Mouse (Mus musculus): ENCODE results near the gene Sorbs1.

Gene Sorbs1

DNA sequence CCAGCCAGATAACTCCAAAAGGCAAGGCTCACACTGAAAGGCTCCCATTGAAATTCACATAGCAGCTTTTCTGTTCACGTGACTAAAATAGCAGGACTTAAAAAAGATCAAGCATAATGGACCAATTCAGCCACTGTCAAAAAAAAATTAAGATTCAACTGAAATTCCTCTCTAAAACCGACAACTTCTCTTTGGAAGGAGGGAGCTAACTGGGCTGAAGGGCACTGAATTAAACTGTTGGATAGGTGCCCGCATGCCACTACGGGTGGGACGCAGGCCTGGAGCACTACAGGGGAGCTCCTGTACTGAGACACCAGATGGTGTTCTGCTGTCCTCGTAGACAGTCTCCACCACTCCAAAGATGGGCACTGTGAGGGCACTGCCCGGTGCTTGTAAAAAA is 165.4 kb downstream of the Sorbs1 start:
- no peak for DNase-seq (ENCODE audit: low read depth, low spot score)

DNA sequence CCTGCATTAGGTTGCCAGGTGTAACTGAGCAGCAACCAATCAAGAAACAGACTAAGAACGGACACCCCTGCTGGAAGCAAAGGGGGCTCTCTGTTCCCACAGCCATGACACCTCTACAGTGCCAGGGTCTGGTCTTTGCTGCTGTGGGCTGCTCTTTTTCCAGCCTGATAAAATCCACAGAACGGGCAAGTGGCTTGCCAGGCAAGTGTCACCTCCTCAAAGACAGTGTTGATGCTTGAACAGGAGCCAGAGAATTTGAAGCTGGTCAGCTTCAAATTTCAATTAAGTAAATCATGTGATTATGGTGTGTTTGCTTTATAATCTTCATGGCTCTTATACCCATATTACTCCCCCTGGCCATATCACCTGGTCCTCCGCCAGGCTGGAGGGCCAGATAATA is 166.7 kb downstream of the Sorbs1 start:
- no peak for DNase-seq (ENCODE audit: low read depth, low spot score)

DNA sequence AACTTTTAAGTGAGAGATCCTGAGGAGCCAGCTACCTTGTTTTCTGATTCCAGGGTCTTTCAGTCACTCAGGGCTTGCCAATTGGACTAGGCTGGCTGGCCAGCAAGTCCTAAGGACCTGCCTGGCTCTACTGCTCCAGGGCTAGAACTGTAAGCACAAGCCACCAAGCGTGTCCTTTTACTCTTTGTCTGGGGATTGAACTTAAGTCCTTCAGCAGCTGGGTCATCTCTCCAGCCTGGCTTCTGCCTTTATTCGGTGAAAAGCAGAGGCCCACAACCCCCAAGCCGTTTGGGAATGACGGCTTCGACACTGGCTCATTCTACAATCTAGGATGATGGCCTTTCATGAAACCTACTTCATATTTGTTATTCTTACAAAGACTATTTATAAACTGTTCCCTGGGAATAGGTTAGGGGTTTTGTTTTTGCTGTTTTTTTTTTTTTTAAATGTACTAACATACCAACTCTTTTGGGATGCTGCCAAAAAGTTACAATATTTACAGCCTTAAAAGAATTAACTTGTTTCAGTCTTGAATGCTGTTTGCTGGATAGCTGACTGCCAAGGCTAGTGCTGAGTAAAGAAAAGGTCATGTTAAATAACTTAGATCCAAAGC is 167.2 kb downstream of the Sorbs1 start:
- DNase-seq (ENCODE audit: low read depth, low spot score): no peak

DNA sequence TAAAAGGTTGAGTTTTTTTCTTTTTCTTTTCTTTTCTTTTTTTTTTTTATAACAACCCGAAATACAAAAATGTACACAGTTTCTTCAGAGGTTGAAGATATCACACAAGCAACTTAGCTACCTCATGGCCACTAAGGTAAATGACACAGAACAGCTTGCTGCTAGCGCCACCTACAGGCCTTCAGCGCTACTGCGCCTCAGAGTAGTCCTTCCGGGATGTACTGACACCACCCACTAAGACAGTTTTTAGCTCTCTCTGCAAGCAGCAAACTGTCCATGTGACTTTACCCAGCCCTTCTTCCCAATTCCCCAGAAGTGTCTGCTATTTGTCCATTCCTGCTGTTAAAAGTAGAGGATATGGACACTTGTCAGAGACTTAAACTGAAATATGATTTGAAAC is 167.9 kb downstream of the Sorbs1 start:
- peak; percentile 51 for DNase-seq (ENCODE audit: low read depth, low spot score)

DNA sequence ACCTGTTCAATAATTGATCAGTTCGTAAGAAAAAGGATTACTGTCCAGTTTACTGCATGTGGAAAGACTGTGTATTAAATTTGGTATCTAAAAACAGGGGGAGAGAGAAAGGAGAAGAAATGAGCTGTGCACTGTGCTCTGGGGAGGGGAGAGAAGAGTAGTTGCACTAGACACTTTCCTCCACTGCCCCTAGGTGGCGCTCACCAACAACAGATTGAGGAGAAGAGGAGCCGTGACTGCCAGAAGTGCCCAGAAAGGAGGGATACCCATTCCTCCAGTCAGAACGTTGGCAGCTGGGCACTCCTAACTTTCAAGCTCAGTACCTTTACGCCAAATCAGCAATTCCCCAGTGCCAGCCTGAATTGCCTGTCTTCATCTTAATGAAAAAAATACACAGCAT is 170.6 kb downstream of the Sorbs1 start:
- DNase-seq (ENCODE audit: low read depth, low spot score): peak; percentile 61

DNA sequence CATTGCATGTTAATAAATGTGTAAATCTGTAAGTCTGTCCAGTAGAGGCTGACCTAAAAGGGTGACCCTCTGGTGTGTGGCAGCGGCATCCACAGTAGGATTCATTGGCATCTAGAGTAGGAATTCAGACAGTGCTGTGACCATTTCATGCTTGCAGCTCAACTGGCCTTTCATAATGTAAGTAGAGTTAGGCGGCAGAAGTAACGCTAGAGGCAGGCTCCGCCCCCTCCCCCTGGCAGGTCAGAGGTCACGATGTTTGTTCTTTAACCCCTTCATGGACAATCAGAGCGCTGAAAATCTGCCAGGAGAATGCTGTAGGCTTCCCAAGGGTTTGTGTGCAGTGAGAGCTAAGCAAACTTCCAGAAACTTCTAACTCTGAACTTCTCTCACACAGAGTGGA is 172.4 kb downstream of the Sorbs1 start:
- peak; percentile 19 for DNase-seq (ENCODE audit: low read depth, low spot score)

DNA sequence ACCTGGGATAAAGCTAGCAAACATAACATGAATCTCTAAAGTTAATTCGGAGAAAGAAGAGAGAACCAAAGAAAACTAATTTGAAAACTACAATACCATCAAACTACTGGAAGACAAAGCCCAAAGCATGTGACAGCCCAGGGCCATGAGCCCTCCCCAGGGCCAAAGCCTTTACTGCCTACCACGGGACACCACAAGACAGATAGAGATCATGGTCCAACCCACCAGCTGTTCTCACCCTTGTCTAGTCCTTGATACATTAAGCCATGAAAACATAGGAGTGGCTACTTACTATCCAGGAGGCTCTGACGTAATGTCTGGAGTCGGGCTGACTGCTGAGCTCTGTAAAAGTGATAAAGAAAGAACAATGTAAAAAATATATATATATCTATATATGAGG is 176.9 kb downstream of the Sorbs1 start:
- no peak for DNase-seq (ENCODE audit: low read depth, low spot score)

DNA sequence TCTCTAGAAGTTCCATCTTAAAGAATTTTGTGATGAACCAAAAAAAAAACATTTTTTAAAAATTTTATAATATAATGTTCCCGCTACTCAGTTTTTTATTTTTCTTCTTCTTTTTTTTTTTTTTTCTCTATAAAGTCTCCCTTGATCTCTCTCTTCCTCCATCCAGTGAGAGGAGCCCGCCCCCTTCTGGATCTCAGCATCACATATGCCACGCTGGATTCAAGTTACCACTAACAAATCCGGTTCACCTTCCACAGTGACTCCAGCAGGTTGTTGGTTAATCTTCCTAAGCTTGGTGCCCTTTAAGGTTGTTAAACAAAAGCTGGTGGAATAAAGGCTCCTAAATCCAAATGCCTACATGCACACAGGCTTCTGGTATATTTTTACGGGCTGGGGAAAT is 179.7 kb downstream of the Sorbs1 start:
- no peak for DNase-seq (ENCODE audit: low read depth, low spot score)

DNA sequence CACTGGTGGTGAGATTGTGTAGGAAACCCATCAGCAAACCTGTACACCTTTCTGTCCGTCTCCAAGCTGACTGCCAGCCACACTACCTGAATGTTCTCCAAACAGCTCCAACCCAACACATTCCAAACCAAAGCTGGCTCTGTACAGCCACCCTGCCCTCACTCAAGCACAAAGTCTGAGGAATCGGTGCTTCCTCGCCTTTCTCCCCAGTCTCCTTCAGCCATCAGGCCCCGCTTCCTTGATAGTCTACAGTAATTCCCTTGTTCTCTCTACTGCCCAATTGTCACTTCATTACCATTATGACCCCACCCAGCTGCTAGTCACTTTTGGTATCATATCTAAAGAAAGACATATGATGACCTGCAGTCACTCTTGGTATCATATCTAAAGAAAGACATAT is 180.5 kb downstream of the Sorbs1 start:
- DNase-seq (ENCODE audit: low read depth, low spot score): no peak

DNA sequence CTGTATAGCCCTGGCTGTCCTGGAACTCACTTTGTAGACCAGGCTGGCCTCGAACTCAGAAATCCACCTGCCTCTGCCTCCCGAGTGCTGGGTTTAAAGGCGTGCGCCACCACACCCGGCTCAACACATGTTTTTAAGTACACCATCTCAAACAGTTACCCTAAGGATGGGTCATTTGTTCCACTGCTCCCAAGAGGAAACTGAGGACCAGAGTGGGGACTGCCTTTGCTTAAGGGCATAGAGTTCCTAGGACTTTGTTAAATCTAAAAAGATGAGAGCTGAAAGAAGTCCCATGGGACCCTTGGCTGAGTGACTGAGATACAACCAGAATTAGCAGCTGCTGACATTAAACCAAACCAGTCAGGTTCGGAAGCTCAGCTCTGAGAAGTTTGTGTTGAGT is 181.3 kb downstream of the Sorbs1 start:
- DNase-seq (ENCODE audit: low read depth, low spot score): no peak

DNA sequence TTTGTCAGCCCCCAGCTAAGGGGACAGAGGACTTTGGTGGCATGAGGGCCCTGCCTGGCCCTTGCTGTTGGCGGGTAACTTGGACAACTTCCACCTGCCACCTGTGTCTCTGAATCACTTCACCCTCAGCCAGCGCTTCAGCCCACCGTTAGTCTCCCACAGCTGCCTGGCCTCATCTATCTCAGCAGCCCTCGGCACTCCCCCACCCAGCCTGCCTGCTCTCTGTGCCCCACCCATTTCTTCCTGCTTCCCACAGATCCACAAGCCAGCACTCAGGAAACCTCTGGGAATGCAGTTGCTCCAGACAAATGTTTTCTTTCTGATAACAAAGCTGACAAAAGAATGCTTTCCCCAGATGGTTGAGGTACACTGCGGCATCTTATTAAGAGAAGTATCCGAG is 181.7 kb downstream of the Sorbs1 start:
- no peak for DNase-seq (ENCODE audit: low read depth, low spot score)

DNA sequence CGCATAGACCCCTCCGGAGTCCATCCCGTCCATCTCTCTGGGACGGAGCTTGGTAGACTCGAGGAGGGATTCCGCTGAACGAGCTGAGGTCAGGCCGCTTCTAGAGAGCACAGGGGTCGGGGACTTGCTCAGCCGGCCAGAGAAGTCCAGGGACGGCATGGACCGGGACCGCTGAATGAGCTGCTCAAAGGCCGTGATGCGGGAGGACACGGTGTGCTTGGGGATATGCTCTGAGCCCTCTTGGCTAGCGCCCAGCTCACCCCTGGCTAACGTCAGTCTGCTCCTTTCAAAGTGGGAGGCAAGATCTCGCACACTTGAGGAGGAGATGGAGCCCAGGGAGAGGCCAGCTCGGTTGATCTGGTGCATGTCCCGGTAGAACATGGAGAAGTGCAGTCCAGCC is 187.5 kb downstream of the Sorbs1 start:
- no peak for DNase-seq (ENCODE audit: low read depth, low spot score)

DNA sequence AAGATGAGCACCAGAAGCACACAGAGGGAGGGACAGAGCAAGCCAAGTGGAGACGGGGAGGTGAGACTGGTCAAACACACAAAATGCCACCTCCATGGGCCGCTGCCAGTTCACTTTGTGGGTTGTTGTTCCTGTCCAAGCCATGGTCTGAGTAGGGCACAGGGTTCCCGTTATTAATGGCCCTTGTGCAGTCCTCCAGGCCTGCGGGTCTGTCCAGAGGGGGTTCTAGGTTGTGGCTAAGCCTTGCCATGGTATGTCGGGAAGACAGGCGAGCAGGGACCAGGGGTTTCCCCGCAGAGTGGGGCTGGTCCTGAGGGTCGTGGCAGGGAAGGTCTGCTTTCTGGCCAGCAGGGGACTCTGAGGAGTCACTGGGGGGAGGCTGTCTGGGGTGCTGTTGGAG is 188.2 kb downstream of the Sorbs1 start:
- no peak for DNase-seq (ENCODE audit: low read depth, low spot score)

DNA sequence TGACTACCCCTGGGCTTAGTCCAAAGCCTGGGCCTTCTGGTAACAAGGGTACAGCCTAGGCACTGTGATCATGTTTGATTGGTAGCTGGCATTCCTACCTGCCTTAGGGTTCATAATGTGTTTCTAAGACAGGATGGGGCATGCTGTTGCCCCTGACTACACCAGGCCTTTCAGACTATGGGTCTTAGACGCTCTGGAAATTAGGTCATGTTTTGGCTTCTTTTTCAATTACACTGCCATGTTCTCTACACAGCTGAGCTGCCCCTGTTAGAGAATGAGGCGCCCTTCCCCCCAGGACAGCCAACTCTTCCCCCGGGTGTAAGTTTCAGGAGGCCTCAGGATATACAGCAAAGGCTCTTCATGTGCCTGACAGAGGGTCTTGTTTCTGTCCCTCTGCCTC is 191.4 kb downstream of the Sorbs1 start:
- no peak for DNase-seq (ENCODE audit: low read depth, low spot score)

DNA sequence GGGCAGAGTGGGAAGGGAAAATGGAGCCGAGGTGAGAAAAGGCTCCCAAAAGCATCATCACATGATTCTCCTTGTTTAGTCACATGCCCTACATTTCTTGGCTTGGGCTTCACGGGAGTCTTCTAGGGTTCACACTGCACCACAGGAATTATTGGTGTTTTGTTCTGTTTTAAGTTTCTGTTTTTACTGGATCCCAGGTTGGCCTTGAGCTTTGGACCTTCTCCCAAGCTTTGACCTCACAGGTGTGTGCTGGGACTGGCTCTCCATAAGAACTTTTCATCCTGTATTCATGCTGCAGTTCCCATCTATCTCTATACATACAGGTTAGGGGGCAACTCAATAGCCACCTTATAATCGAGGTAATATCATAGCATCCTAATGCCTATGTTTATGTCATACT is 194.4 kb downstream of the Sorbs1 start:
- no peak for DNase-seq (ENCODE audit: low read depth, low spot score)

DNA sequence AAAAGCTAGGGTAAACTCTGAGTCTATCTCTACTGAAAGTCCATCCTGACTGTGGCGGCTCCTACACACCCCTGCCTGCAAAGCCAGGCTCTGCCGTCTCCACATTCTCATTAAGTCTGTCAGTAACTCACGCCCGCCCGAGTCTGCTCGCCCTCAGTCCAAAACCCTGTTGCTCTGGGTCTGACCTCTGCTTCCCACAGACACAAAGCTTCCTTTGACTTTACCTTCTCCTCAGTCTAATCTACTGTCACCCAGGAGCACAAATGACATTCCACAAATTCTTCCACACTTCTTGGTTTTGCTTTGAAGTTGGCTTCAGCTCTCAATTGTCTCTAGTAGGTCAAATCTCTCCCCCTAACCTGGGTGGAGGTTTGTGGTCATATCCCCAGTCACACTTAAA is 195.1 kb downstream of the Sorbs1 start:
- DNase-seq (ENCODE audit: low read depth, low spot score): no peak

DNA sequence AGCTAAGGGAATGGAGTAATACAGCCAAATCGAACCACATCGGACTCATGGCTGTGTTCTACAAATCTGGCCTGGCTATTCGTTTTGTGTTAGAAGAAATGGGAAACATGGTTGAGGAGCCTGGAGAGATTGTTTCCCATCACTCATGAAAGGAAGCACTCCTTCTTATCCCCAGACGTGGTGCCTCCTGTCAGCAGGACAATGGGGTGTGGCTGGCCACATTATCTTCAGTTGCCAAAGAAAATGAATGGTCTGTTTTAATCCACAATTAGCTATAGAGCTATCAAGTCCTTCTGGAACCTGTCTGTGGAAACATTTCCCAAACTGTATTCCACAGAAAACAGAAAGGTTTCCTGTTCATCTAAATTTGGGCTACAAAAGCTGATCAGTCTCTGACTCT is 196.6 kb downstream of the Sorbs1 start:
- DNase-seq (ENCODE audit: low read depth, low spot score): no peak

DNA sequence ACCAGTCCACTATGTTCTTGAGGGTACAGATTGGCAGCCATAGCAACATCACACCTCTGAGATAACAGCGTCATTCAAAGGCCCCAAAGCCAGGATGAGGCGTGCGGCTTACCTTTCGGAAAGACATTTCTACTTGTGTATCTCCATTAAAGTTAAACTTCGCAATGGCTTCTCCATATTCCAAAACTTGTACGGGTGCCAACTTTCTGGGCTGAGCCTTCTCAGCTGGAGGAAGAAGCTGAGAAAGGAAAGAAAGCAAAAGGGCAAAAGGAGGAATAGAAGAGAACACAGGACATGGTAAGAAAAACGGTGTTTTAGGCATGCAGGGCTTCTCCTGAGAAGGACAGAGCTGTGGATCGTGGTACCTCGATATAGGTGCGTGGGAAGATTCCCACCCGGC is 199.3 kb downstream of the Sorbs1 start:
- DNase-seq (ENCODE audit: low read depth, low spot score): no peak

DNA sequence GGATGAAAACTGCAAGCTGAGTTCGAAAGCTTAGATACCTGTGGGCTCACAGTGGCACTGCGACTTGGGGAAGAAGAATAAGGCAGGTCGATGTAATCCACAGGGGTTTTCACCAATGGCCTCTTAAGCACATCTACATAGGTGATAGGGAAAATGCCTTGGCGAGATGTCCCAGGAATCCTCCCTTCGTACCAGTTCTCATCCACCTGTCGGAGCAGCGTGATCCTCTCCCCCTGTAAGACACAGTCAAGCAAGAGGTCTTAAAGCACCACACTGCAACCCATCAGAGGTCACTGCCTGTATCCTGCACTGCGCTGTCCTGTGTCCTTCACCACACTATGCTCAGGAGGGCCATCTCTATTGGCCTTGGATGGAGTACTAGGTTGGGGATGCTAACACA is 201.9 kb downstream of the Sorbs1 start:
- DNase-seq (ENCODE audit: low read depth, low spot score): no peak

DNA sequence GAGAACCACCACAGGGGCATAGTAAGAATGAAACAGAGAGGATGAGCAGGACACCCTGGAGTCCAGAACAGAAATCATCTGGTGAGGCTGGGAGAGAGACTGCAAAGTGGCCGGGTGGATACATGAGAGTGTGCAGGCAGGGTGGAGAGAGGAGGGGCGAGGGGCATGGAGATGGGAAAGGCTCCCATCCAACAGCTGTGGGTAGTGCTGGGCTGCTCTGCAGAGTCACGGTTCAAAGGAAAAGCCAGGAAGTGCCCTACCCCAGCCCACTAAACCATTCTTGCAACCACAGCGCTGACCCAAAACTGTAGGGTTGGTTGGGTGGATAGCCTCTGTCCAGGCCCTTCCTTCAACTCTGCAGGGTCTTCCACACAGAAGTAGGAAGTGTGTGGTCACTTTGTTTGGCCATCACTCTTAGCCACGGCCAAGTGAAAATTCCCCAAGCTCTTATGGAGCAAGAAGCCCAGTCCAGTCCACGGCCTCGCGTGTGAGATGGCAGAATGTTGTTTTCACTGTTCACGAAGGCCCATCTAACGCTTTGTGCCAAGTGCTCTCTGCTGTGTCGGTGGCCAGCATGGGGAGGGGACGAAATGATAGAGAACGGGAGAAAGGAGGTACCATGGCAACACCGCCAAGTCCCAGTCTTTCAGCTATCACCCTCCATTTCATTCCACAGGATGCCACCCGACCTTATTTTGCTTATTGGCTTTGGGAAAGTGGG is 203.0 kb downstream of the Sorbs1 start:
- DNase-seq (ENCODE audit: low read depth, low spot score): no peak

DNA sequence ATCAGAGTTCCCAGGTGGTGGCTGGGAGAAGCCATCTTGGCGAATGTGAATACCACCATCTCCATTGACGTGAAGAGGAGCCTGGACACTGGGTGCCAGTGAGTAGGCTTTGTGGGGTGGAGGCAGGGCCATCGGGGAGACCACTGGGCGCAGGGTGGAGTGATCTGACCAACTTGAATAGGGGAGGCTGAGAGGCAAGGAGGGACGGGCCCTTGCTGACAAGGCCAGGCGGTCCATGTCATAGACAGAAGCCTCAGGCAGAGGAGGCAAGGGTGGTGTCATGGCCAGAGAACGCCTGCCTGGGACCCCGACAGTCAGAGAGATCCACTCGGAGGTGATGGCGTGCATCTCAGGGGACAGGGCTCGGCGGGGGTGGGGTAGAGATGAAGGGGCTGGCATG is 203.7 kb downstream of the Sorbs1 start:
- DNase-seq (ENCODE audit: low read depth, low spot score): no peak

DNA sequence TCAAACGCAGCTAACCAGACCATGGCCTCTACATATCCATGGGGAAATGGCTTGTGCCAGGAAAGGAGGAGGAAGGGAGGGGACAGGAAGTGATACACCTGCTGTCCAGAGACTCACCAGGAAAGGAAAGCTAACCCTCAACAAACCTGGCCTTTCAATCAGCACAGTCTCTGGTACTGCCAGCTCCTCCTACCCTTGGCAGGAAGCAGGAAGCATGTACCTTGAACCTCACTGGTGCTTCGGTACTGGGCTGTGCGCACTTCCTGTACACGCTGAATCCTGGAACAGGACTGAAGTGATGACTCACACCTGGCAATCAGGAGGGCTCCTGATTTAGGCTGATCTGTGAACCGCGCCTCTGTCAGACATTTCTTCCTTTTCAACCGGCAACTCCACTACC is 206.0 kb downstream of the Sorbs1 start:
- DNase-seq (ENCODE audit: low read depth, low spot score): no peak

DNA sequence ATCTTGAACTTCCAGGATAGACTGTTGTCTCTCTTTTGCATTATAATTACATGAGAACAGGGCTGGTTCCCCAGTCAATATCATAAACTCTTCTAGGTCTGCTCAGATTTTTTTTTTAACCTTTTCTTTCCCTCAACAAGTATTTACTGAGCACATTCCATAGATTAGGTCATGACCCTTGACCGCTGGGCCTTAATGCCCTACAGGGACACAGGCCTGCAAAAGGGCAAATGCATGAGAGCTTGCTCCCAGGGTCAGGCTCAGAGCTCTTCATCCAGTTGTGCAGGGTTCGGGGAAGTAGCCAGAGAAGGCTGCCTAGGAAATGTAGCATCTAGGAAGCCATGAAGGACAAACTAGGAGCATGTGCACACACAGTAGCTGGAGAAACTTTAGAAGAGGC is 206.9 kb downstream of the Sorbs1 start:
- DNase-seq (ENCODE audit: low read depth, low spot score): no peak

DNA sequence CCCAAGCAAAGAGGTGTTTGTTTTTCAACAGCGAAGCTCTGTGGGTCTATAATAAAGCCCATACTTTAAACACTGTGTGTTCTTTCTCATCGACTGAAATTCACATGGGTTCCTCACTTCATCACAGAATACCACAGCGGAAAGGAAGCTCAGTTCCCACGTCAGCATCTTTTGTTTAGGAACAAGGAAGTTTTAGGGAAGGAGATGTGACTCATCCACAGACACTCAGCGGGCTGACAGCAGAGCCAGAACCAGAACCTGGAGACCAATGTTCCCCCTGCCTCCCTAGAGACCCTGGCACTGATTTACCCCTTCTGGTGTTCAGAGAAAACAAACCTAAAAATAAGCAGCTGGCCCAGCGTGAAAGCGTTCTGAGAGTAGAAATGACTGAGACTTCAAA is 208.1 kb downstream of the Sorbs1 start:
- no peak for DNase-seq (ENCODE audit: low read depth, low spot score)

All from embryo, embryonic 11.5 days (tissue).